Mouse (Mus musculus): ENCODE results near the gene Bri3. TPM values are rescaled to one million over a fixed set of nuclear protein-coding genes. Genes with fewer than 3 reads are reported as not detected.

Bri3 gene
- polyA plus RNA-seq, 1 experiment from 2014 or later, result 313 TPM

GRCm38 (mm10) chr5:144383936-144384335 is 139.7 kb downstream of the Bri3 start:
- ATAC-seq, result no peak
- TF ChIP-seq CTCF (IDR thresholded peaks at IDR 0.05; ENCODE audit: low read depth), result peak; percentile 65
- Histone ChIP-seq H3K36me3 (ENCODE audit: control insufficient read depth, insufficient read depth) (no peaks in the 10 kb centered on the region), H3K9me3 (ENCODE audit: control insufficient read depth) (no peaks in the 10 kb centered on the region), H3K9ac (ENCODE audit: low read depth, low read length) (no peak overlapping the region), H3K27ac (ENCODE audit: low read depth, low read length) (no peak overlapping the region), H3K4me2 (replicated peaks; ENCODE audit: low read depth) (no peak overlapping the region), H3K4me3 (ENCODE audit: low read depth, low read length) (no peak overlapping the region), H3K27me3 (replicated peaks; ENCODE audit: control insufficient read depth, insufficient read depth, low read length) (no peaks in the 10 kb centered on the region), H3K4me1 (replicated peaks; ENCODE audit: control insufficient read depth, insufficient read depth, low read length) (no peaks in the 10 kb centered on the region)
- 64% methylated on average over 3 of the region's 3 CpGs for WGBS

GRCm38 (mm10) chr5:144387851-144388250 is 143.6 kb downstream of the Bri3 start:
- Histone ChIP-seq H3K9me3 (ENCODE audit: control insufficient read depth) (no peaks in the 10 kb centered on the region), H3K27me3 (replicated peaks; ENCODE audit: control insufficient read depth, insufficient read depth, low read length) (no peaks in the 10 kb centered on the region), H3K4me2 (replicated peaks; ENCODE audit: low read depth) (no peak overlapping the region), H3K4me1 (replicated peaks; ENCODE audit: control insufficient read depth, insufficient read depth, low read length) (no peaks in the 10 kb centered on the region), H3K9ac (ENCODE audit: low read depth, low read length) (no peak overlapping the region), H3K4me3 (ENCODE audit: low read depth, low read length) (no peak overlapping the region), H3K36me3 (ENCODE audit: control insufficient read depth, insufficient read depth) (no peaks in the 10 kb centered on the region), H3K27ac (ENCODE audit: low read depth, low read length) (no peak overlapping the region)
- WGBS, result 11% methylated on average over 6 of the region's 6 CpGs
- ATAC-seq, result peak; percentile 61; the same call in 1 of the 2 replicates
- TF ChIP-seq CTCF (IDR thresholded peaks at IDR 0.05; ENCODE audit: low read depth), result peak; percentile 84

- 88% methylated on average over 2 of the region's 2 CpGs for WGBS
- H3K4me1 ChIP-seq (replicated peaks; ENCODE audit: control insufficient read depth, insufficient read depth, low read length), result no peaks in the 10 kb centered on the region
- no peak overlapping the region for H3K27ac ChIP-seq (ENCODE audit: low read depth, low read length)
- no peak overlapping the region for H3K4me2 ChIP-seq (replicated peaks; ENCODE audit: low read depth)
- no peak overlapping the region for H3K4me3 ChIP-seq (ENCODE audit: low read depth, low read length)
- H3K27me3 ChIP-seq (replicated peaks; ENCODE audit: control insufficient read depth, insufficient read depth, low read length), result no peaks in the 10 kb centered on the region
- no peak for ATAC-seq
- H3K36me3 ChIP-seq (ENCODE audit: control insufficient read depth, insufficient read depth), result no peaks in the 10 kb centered on the region
- no peak for TF ChIP-seq CTCF (IDR thresholded peaks at IDR 0.05; ENCODE audit: low read depth)
- no peaks in the 10 kb centered on the region for H3K9me3 ChIP-seq (ENCODE audit: control insufficient read depth)
- no peak overlapping the region for H3K9ac ChIP-seq (ENCODE audit: low read depth, low read length)
Observed at GRCm38 (mm10) chr5:144394142-144394541, 149.9 kb downstream of the Bri3 start.

GRCm38 (mm10) chr5:144397566-144397965 is 153.3 kb downstream of the Bri3 start:
- Histone ChIP-seq H3K36me3 (ENCODE audit: control insufficient read depth, insufficient read depth) (no peaks in the 10 kb centered on the region), H3K27ac (ENCODE audit: low read depth, low read length) (no peak overlapping the region), H3K9ac (ENCODE audit: low read depth, low read length) (no peak overlapping the region), H3K27me3 (replicated peaks; ENCODE audit: control insufficient read depth, insufficient read depth, low read length) (no peaks in the 10 kb centered on the region), H3K4me1 (replicated peaks; ENCODE audit: control insufficient read depth, insufficient read depth, low read length) (no peaks in the 10 kb centered on the region), H3K9me3 (ENCODE audit: control insufficient read depth) (no peaks in the 10 kb centered on the region), H3K4me2 (replicated peaks; ENCODE audit: low read depth) (no peak overlapping the region), H3K4me3 (ENCODE audit: low read depth, low read length) (no peak overlapping the region)
- no peak for ATAC-seq
- TF ChIP-seq CTCF (IDR thresholded peaks at IDR 0.05; ENCODE audit: low read depth), result no peak
- WGBS, result 8% methylated on average over 7 of the region's 9 CpGs

DNA sequence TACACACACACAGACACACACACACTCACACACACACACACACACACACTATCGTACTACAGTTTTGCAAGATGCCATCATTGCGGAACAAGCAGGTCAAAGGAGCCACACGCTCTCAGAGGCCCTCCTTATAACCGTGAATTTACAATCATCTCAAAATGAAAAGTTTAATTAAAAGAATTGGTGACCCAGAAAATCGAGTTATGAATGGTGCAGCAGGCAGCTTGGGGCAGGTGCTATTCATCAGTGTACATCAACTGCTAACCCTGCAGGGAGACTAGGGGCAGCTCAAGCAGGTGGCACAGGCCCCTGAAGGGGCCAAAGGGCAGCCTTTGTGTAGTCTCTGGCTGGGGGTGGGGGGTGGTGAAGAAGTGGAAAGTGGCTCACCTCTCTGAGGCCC is 156.6 kb downstream of the Bri3 start:
- Histone ChIP-seq H3K9me3 (ENCODE audit: control insufficient read depth) (no peaks in the 10 kb centered on the region), H3K4me3 (ENCODE audit: low read depth, low read length) (no peak overlapping the region), H3K4me2 (replicated peaks; ENCODE audit: low read depth) (no peak overlapping the region), H3K27me3 (replicated peaks; ENCODE audit: control insufficient read depth, insufficient read depth, low read length) (no peaks in the 10 kb centered on the region), H3K27ac (ENCODE audit: low read depth, low read length) (no peak overlapping the region), H3K36me3 (ENCODE audit: control insufficient read depth, insufficient read depth) (no peaks in the 10 kb centered on the region), H3K9ac (ENCODE audit: low read depth, low read length) (no peak overlapping the region), H3K4me1 (replicated peaks; ENCODE audit: control insufficient read depth, insufficient read depth, low read length) (no peaks in the 10 kb centered on the region)
- no peak for ATAC-seq
- no peak for TF ChIP-seq CTCF (IDR thresholded peaks at IDR 0.05; ENCODE audit: low read depth)
- 81% methylated on average over 5 of the region's 5 CpGs for WGBS

GRCm38 (mm10) chr5:144406256-144406655 is 162.0 kb downstream of the Bri3 start:
- 86% methylated on average over 11 of the region's 11 CpGs for WGBS
- Histone ChIP-seq H3K27me3 (replicated peaks; ENCODE audit: control insufficient read depth, insufficient read depth, low read length) (no peaks in the 10 kb centered on the region), H3K4me2 (replicated peaks; ENCODE audit: low read depth) (no peak overlapping the region), H3K36me3 (ENCODE audit: control insufficient read depth, insufficient read depth) (no peaks in the 10 kb centered on the region), H3K9ac (ENCODE audit: low read depth, low read length) (no peak overlapping the region), H3K9me3 (ENCODE audit: control insufficient read depth) (no peaks in the 10 kb centered on the region), H3K4me3 (ENCODE audit: low read depth, low read length) (no peak overlapping the region), H3K4me1 (replicated peaks; ENCODE audit: control insufficient read depth, insufficient read depth, low read length) (no peaks in the 10 kb centered on the region), H3K27ac (ENCODE audit: low read depth, low read length) (no peak overlapping the region)
- ATAC-seq, result no peak
- TF ChIP-seq CTCF (IDR thresholded peaks at IDR 0.05; ENCODE audit: low read depth), result no peak

DNA sequence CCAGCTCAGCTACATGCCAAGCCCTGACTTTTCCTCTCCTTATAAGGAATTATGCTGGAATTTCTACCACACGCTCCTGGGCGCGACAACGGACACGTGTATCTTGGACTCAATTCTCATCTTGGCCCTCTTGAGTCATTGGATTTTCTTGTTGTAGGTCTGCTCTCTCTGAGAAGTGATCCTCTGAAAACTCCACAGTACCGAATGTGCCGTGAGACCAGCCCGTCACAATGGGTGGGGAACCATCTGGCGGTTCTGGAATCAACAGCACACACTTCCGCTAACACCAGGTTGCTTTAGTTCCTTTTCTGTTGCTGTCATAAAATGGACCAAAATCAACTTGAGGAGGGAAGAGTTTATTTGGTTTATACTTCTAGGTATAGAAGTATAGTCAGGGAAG is 166.4 kb downstream of the Bri3 start:
- Histone ChIP-seq H3K4me2 (replicated peaks; ENCODE audit: low read depth) (no peak overlapping the region), H3K9me3 (ENCODE audit: control insufficient read depth) (no peaks in the 10 kb centered on the region), H3K4me3 (ENCODE audit: low read depth, low read length) (no peak overlapping the region), H3K36me3 (ENCODE audit: control insufficient read depth, insufficient read depth) (no peaks in the 10 kb centered on the region), H3K4me1 (replicated peaks; ENCODE audit: control insufficient read depth, insufficient read depth, low read length) (no peaks in the 10 kb centered on the region), H3K27me3 (replicated peaks; ENCODE audit: control insufficient read depth, insufficient read depth, low read length) (no peaks in the 10 kb centered on the region), H3K9ac (ENCODE audit: low read depth, low read length) (no peak overlapping the region), H3K27ac (ENCODE audit: low read depth, low read length) (no peak overlapping the region)
- 94% methylated on average over 10 of the region's 10 CpGs for WGBS
- TF ChIP-seq CTCF (IDR thresholded peaks at IDR 0.05; ENCODE audit: low read depth), result no peak
- ATAC-seq, result no peak

All from intestine, postnatal 0 days (tissue).